Mouse (Mus musculus) left cerebral cortex, adult 11 months (tissue): ENCODE measurements around the gene Rasal1.
A peak's percentile ranks its signal among the peaks of the same experiment; 100 is the strongest.

Experiments used
- DNase-seq: peaks from one replicate; pipeline ENCODE4 v3.0.0; 2022; ENCODE audit warnings: low spot score

Gene Rasal1

DNA sequence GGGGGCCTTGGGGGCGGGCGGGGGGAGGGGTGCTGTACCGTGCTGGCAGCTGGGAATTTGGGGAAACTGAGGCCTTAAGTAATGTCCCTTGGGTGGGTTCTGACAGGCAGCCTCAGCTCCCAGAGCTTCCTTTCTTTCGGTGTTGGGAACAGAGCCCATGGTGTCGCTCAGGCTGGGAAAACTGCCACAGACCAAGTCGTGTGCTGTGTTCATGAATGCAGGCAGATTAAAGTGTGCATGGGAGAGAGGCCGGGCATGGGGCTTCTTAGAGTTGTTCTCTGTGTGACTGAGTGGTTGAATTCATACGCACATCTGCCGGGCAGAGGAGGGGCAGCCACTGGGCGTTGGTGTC lies 26.8 kb upstream of the Rasal1 start:
- DNase-seq, result no peak

DNA sequence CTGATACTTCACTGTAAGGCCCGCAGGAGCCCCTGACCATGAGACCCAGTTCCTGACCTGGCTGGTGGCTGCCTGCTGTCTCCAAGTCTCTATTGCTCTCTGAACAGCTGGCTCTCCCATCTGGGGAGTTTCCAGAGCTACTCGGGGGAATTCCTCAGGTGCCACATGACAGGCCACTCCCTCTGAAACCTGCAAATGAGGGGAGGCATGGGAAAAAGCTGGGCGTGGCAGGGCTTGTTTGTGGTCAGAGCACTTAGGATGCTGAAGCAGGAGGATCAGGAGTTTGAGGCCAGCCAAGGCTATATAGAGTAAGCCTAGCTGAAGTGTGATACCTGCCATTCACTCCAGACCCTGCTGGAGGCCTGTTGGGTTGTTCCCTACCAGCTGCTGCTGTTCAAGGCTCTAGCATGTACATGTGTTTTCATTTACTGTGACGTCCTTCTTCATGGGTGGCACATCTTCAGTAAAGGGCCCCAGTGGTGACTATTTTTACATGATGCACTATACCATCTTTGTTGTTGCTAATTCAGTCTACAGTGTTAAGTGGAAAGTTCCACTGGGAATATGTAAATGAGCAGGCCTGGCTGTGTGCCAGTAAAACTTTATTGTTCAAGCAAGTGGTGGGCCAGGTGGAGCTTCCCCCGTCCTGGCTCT lies 26.3 kb upstream of the Rasal1 start:
- no peak for DNase-seq

DNA sequence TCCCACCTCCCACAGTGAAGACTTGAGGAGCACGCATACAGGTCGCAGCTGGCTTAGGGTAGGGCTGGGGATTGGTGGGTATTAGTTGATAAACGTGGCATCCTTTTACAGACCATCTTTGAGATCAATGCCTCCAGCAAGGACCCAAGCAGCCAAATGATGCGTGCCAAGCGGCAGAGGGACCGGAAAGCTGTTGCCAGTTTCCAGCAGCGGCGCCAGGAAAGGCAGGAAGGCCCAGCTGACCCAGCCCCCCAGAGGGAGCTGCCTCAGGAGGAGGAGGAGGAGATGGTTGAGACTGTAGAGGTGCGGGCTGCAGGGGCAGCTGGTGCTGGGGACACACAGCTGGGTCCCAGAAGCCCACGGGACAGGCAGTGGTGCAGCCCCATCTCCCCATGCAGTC lies 24.2 kb upstream of the Rasal1 start:
- DNase-seq, result no peak

DNA sequence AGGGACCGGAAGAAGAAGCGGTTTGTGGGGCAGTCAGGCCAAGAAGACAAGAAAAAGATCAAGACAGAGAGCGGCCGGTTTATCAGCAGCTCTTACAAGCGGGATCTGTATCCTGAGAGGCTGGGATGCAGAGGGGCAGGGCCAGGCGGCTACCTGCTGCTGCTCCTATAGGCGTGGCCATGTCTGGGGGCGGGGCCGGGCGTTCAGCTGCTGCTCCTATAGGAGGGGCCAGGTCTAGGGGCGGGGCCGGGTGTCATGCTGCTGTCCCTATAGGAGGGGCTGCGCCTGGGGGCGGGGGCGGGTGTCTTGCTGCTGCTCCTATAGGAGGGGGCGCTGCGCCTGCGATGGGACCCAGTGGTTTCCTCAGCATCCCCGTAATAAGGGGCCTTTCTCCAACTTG lies 22.2 kb upstream of the Rasal1 start:
- no peak for DNase-seq

DNA sequence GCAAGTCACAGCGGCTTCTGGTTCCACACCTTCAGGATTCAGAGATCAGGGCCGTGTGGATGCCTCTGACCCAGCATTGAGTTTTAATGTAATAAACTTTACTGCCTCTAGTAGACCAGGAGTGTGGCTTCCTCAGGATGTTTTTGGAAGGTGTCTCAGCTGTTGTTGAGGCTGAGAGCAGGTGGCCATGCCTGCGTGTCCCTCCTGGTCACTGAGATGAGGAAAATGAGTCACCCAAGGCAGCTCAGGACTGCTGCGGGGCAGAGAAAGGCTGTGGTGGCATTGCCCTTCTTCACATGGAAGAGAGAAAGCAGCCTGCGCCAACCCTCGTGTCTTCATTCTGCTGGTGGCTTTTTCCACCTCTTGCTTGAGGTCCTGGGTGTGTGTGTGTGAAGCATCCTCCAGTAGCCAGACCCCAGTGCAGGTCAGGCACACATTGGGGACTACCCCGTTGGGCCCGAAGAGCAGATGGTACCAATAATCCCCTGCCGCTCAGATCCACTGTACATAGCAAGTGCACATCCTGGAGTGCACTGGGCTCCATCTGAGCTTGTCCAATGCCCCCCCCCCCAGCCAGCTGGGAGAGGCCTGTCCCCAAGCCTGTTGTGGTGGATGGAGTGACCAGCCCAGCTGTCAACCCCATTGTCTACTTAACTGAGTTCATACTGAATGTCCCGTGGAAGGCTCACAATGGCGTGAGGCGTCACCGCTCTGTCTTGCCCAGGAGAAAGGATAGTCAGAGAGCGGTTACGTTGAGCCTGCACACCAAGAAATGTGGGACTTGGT lies 20.9 kb upstream of the Rasal1 start:
- no peak for DNase-seq

DNA sequence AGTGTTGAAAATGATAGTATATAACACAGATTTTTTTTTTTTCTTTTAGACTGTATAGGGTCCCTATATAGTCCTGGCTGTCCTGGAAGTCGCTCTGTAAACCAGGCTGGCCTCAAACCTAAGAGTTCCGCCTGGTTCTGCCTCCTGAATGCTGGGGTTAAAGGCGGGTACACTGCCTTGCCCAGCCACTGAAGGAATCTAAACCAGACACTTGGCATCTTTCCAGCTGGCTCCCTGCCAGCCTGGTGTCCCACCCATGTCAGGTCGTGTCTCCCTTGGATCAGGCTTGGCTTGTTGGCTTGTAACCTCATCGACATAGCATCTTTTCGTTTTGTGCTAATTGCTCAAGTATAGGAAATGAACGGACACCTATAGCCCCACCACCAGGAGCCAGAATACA lies 20.0 kb upstream of the Rasal1 start:
- no peak for DNase-seq

DNA sequence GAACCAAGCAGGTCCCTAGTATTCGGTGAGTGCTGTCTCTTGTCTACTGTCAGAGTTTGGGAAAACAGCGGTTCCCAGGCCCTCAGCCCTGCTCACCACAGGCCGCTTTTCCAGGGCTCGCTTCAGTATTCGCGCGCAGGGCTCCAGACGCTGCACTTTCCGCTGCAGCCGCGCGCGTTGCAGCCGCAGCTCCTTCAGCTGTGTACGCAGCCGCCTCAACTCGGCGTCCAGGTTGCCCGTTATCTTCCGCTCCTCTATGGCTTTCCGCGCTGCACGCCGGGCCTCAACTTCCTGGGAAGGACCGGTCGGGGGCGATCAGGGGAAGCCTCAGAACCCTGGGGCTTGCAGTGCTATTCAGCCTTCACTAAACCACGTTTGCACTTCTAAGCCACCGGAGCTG lies 17.5 kb upstream of the Rasal1 start:
- DNase-seq, result no peak

DNA sequence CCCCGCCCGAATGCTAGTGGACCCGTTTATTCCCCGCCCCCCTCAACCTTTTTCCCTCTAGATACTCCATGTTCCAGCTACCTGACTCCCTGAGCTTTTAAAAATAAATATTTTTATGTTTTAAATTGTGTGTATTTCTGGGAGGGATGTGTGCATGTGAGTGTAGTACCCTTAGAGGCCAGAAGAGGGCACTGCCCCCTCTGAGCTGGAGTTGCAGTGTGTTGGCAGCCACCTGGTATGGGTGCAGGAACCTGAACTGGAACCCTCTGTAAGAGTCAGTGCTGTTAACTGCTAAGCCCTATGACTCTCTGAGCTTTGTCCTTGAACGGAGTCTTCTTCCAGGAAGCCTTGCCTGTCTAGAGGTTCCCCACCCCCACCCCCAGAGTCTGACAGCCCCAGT lies 16.7 kb upstream of the Rasal1 start:
- DNase-seq, result no peak

DNA sequence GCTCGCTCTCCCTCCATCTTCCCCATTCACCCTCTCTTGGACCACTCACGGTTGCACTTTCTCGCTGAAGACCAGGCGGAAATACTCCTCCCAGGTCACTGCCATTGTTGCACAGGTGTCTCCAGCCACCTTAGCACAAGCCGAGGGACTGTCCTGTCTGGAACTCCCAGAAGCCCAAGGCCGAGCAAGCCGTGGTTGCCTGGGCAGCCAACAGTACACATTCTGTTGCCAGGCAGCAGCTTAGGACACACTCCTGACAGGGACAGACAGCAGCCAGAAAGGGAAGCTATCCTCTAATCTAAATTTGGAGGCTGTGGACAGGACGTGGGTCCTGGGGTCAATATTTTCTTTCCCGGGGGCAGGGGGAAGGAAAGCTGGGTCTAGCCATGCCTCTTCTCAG lies 14.5 kb upstream of the Rasal1 start, which contains the start of gene Cfap73:
Gene Cfap73 (minus strand): TSS at position 105 of the 400 bp plus-strand sequence.
- DNase-seq, result no peak

DNA sequence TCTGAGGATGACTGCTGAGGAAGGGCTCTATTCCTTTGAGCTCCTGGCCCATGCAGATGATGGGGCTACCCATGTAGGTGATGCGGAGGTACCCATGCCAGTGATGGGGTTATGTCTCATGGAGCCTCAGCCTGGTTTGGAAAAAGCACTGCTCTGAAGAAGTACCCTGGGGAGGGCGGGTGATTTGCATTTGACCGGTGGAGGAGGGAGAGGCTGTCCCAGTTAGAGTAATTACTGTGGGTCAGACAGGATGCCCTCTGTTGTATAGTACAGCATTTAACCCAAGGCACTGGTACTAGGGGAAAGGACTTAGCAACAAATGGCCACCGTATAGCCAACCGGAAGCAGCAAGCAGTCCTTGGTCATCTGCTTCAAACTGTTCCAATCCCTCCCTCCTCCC lies 13.8 kb upstream of the Rasal1 start:
- no peak for DNase-seq

DNA sequence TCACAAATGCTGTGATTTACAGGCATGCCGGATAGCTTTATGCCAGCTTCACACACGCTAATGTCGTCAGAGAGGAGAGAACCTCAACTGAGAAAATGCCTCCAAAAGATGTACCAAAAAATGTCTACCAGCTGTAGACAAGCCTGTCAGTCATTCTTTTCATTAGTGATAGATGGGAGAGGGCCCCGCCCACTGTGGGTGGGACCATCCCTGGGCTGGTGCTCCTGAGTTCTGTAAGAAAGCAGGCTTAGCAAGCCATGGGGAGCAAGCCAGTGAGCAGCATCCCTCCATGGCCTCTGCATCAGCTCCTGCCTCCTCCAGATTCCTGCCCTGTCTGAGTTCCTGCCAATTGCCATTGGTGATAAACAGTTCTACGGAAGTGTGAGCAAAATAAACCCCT lies 13.0 kb upstream of the Rasal1 start:
- DNase-seq, result no peak

DNA sequence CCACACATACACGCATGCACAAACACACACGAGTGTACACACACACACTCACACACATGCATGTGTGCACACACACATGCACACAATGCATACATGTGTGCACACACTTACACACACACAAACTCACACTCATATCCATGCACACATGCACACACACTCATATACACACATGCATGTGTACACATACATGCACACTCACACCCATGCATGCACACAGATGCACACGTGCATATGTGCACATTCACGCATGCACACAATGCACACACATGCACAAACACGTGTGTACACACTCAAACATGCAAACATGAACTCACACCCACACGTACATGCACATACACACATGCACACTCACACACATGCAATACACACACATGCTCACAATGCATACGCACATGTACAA lies 8.5 kb upstream of the Rasal1 start:
- no peak for DNase-seq

DNA sequence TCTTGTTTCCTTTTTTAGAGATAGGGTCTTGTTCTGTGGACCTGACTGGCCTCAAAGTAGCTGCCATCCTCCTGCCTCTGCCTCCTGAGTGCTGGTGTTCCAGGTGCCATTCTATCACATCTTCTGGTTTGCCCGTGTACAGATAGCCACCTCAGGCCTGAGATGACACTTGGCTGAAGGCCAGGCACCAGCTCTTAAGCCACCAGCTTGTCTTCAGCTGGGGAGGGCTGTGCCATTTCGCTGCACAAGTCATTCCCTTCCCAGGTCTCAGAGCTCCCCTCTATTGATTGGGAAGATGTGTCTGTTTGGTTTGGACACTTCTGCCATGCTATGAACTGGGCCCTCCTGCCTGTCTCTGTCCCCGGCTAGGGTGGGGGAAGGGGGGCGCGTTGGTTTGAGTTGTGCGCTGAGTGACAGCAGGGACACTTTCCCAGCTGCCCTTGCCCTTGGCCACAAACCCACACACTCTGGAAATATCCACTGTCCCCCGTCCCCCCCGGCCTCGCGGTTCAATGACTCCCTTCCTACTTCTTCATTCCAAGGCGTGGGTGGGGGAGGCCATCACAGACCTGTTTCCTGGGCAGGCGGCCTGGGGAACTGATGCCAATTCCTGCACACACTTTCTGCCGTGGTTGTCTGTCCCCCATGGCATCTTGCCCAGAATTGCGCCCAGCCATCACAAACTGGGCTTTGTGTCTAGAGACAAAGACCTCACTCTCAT lies 5.1 kb upstream of the Rasal1 start:
- DNase-seq, result no peak

DNA sequence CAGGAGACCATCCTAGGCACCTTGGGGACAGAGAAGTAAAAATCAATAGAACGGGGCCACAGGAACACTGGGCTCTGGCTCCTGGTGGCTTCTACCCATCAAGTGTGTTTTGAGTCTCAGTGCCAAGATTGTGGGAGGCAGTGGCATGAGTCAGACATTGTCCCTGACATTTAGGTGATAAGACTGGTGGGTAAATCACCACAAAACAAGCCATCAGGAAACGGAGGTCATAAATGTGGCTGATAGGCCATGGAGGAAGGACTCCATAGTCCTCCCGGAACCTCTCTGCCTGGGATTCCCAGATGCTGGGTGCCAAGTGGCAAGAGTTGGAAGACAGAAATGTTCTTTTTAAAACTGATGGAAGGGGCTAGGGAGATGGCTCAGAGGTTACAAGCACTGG lies 4.4 kb upstream of the Rasal1 start:
- DNase-seq, result no peak

DNA sequence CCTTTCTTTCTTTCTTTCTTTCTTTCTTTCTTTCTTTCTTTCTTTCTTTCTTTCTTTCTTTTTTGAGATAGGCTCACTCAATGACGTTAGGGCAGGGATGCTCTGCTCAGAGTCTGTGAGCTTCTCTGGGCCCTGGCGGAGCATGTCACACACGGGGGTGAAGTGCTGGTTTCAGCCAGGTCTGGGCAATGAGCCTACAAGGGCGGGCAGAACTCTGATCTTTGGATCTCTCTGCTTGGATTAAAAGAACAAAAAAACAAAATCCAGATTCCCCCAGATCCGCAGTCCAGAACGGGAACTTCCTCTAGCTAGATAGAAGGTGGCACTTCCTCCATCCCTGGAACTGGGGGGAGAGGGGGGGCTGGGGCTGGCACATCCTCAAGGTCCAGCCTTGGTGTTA lies 2.8 kb upstream of the Rasal1 start:
- no peak for DNase-seq

DNA sequence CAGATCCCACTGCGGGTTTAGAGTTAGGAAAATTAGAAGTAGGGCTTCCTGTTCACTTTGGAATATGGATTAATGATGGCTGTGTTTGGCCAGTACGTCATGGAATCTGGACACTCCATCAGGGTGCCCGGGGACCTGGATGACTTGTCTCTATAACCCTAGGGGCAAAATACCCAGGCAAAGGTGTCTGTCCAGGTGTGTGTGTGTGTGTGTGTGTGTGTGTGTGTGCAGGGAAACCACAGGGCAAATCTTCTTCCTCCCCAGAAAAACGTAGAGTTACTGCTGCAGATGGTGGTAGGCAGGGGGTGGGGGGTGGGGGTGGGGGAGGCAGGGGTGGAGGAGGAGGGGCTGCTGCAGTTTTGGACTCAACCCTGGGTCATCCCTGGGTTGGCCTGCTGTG lies 1.3 kb upstream of the Rasal1 start:
- no peak for DNase-seq

DNA sequence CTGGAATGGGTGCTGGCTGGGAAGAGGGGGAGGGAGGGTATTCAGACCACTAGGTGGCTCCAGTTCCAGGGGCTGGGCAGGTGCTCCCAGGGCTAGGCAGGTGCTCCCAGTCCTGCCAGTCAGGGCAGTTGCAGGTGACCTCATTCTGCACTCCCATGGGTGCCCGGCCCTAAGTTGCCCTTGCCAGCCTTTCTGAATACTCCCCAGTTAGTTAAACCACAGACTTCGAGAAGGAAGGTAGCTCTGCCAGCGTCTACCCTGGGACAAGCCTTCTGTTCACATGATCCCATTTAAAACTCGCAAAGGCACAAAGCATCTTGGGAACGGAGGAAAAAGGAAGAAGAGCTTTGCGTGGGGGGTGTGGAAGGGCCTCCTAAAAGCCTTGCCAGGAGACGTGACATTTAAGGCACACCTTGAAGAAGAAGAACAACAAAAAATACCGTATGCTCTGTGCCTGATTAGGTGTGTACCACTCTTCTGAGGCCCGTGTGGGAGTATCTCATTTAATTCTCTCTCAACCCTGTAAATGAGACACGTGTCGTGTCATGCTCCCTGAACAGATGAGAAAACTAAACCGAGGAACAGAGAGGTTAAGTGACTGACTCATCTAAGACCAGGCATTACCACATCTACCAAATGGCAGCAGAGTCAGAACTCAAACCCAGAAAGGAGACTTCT lies 659 bp upstream of the Rasal1 start:
- peak; percentile 34 for DNase-seq

DNA sequence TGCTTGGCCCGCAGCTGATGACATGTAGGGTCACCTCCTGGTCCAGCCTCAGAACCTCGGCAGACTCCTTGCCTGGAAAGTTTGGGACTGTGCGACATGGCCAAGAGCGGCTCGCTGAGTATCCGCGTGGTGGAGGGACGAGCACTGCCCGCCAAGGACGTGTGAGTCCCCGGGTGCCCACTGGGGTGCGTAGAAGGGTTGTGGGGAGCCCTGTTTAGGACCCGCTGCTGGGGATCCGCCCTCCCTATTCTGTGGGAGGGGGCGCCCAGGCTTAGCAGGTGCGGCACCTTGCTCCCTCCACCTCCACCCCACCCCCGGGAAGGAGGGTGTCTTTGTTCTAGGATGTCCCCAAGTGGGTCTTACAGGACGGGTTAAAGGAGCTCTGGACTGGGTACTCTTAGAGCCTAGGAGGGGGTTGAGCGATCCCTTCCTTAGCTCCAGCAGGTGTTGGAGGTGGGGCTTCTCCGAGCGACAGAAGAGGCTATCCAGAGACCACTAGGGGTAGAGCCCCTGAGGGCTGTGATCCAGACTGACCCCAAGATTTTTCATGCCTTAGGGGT lies 842 bp downstream of the Rasal1 start:
- DNase-seq, result peak; percentile 36

DNA sequence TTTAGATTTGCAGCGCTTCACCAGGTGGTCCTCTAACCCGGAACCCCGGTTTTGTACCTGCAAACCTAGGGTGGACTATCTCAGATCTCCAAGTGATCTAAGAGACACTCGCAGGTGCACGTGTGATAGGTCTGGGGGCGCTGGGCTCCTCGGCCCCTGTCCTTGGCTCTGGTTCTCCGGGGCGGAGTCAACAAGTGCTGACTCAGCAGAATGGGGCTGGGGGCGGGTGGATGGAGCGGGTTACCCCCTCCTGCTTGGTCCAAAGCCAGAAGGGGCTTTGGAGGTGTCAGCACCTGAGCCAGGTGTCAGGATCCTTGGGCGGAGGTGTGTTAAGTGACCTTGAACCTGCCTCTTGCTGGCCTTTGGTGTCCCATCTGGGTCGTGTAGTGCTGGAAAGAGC lies 1.3 kb downstream of the Rasal1 start:
- no peak for DNase-seq

DNA sequence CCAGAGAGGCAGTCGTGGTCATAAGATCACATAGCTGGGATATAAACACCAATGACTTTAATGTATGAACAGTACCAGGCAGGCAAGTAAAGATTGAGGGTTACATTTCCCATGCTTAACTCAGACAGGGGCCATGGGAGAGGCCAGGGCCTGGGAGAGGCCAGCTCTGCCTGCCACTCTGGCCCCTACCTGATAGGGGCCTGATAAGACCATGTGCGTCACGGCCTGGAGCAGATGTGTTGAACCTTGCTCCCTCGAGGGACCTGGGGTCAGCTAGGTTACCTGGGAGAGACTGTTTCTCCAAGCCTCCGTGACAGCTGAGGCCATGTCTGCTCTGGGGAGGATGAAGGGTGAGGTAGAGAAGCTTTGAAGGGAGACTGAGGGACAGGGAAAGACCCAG lies 2.6 kb downstream of the Rasal1 start:
- no peak for DNase-seq

DNA sequence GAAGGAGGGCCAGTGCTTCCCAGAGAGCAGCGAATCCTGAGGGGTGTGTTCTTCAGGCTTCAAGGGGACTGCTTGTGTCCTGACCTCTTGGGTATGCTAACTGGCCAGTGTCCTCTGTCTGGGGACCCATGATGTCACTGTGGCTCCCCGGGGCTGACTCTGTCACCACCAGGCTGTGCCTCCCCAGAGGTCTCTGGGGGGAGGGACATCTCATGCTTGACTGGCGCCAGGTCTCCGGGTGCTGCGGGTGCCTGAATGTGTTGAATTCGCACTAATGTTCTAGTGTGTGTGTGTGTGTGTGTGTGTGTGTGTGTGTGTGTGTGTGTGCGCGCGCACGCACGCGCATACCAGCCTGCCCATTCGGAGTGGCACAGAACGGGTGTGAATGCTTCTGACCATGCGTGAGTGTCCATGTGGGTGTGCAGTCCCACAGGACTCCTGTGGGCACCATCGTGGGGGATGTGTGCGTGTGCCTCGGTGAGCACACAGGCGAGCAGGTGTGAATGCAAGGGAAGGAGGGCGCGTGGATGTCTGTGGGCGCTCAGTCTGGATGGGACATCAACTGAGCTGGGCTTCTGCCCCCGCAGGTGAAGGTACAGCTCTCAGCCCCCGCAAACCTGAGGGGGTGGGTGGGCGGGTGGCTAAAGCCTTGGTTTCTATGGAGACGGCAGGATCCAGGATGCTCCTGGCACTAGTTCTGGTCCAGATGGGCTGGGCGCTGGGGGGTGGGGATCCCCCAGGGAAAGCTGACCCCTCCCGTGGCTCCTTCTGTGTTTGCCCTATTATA lies 4.5 kb downstream of the Rasal1 start:
- DNase-seq, result peak; percentile 40

DNA sequence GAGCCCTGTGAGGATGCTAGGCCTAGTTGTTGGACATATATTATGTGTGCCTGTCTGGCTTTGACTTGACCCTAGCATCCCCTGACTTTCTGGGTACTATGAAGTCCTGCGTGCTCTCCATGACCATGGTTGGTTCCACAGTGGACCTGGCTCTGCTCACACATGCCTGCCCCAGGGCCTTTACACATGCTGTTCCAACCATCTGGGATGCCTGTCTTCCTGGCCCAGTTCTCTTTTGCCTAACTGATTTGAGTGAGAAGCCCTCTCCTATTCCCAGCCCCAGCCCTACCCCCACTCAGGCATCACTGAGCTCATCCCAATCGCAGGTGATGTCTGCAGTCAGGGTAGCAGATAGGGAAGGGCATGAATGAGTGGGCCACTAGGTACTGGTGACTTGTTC lies 5.3 kb downstream of the Rasal1 start:
- no peak for DNase-seq
